Mouse (Mus musculus): ENCODE results near the gene Fcgr2b. TPM values are rescaled to one million over a fixed set of nuclear protein-coding genes. Genes with fewer than 3 reads are reported as not detected.
"Not testable (repeated sequence)": the region's sequence is repeated elsewhere in the genome, so short reads cannot be mapped to it uniquely, and the experiment has no call there.

The Fcgr2b gene
- polyA plus RNA-seq, 1 experiment from 2014 or later: 6.7 TPM

DNA sequence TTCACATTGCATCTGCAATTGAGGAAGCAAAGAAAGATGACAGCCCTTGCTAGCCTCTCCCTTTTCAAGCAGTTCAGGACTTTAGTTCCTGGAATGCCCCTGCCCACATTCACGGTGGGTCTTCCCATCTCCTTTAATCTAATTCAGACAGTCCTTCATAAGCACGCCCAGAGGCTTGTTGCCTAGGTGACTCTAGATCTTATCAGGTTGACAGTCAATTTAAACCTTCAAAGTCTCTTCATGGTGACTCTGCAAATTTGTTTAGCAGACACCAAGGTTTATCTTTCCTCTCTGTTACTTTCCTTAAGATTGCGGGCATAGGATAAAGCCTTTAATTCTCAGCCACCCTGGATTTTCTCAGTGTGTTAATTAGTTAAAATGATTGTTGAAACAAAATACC lies 25.6 kb downstream of the Fcgr2b start:
- ATAC-seq (ENCODE audit: low read depth): 0 out of 2 replicates have a peak, but pooled peaks have one; percentile 30
- 8% methylated on average over 3 of the region's 3 CpGs for WGBS (ENCODE audit: insufficient replicate concordance)
- Histone ChIP-seq H3K4me2 (ENCODE audit: low read depth, low read length) (no peak overlapping the region), H3K9ac (ENCODE audit: low read depth, low read length) (no peak overlapping the region), H3K27ac (ENCODE audit: low read length) (no peak overlapping the region), H3K4me3 (ENCODE audit: low read depth, low read length) (no peak overlapping the region), H3K36me3 (ENCODE audit: control insufficient read depth, insufficient read depth) (no peaks in the 10 kb centered on the region), H3K27me3 (ENCODE audit: control insufficient read depth, insufficient read depth, low read depth, low read length) (no peaks in the 10 kb centered on the region), H3K4me1 (ENCODE audit: control insufficient read depth, low read depth, low read length) (no peaks in the 10 kb centered on the region; the same call in 1 of the 2 replicates), H3K9me3 (replicated peaks; ENCODE audit: control insufficient read depth, low read length) (no peaks in the 10 kb centered on the region; the same call in 1 of the 2 replicates)

DNA sequence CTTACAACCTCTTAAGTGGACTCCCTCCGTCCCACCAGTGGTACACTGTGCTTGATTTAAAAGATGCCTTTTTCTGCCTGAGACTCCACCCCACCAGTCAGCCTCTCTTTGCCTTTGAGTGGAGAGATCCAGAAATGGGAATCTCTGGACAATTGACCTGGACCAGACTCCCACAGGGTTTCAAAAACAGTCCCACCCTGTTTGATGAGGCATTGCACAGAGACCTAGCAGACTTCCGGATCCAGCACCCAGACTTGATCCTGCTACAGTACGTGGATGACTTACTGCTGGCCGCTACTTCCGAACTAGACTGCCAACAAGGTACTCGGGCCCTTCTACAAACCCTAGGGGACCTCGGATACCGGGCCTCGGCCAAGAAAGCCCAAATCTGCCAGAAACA lies 31.4 kb downstream of the Fcgr2b start:
- not testable (repeated sequence) for H3K4me2 ChIP-seq (ENCODE audit: low read depth, low read length); H3K9ac ChIP-seq (ENCODE audit: low read depth, low read length); H3K4me3 ChIP-seq (ENCODE audit: low read depth, low read length); H3K9me3 ChIP-seq (replicated peaks; ENCODE audit: control insufficient read depth, low read length); H3K4me1 ChIP-seq (ENCODE audit: control insufficient read depth, low read depth, low read length); H3K36me3 ChIP-seq (ENCODE audit: control insufficient read depth, insufficient read depth); H3K27ac ChIP-seq (ENCODE audit: low read length); H3K27me3 ChIP-seq (ENCODE audit: control insufficient read depth, insufficient read depth, low read depth, low read length); ATAC-seq (ENCODE audit: low read depth)
- 89% methylated on average over 5 of the region's 9 CpGs for WGBS (ENCODE audit: insufficient replicate concordance)

DNA sequence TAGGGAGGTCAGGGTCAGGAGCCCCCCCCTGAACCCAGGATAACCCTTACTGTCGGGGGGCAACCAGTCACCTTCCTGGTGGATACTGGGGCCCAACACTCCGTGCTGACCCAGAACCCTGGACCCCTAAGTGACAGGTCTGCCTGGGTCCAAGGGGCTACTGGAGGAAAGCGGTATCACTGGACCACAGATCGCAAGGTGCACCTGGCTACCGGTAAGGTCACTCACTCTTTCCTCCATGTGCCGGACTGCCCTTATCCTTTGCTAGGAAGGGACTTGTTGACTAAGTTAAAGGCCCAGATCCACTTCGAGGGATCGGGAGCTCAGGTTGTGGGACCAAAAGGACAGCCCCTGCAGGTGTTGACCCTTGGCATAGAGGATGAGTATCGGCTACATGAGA lies 32.2 kb downstream of the Fcgr2b start:
- H3K27me3 ChIP-seq (ENCODE audit: control insufficient read depth, insufficient read depth, low read depth, low read length); H3K4me1 ChIP-seq (ENCODE audit: control insufficient read depth, low read depth, low read length); H3K9me3 ChIP-seq (replicated peaks; ENCODE audit: control insufficient read depth, low read length); H3K9ac ChIP-seq (ENCODE audit: low read depth, low read length); H3K27ac ChIP-seq (ENCODE audit: low read length); H3K4me2 ChIP-seq (ENCODE audit: low read depth, low read length); H3K36me3 ChIP-seq (ENCODE audit: control insufficient read depth, insufficient read depth); ATAC-seq (ENCODE audit: low read depth); H3K4me3 ChIP-seq (ENCODE audit: low read depth, low read length): not testable (repeated sequence)
- WGBS (ENCODE audit: insufficient replicate concordance): 82% methylated on average over 9 of the region's 9 CpGs

DNA sequence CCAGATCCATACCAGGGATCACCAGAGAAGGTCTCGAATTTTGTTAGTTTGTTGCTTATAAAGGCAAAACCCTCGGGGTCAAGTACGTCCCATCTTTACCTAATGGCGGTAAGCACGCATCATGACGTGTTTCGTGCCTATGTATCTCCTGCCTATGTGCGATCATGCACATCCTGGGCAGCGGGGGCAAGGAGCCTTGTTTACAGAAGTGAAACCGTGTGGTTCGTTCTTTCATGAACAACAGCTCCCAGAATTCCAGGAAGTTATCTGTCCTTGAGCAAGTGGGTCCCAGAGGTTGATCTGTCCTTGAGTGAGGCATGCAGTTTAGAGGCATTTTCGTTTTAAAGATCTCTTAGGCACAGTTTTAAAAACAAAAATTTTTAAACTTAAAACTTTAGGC lies 37.1 kb downstream of the Fcgr2b start:
- no peak overlapping the region for H3K4me2 ChIP-seq (ENCODE audit: low read depth, low read length)
- ATAC-seq (ENCODE audit: low read depth): no peak
- H3K36me3 ChIP-seq (ENCODE audit: control insufficient read depth, insufficient read depth): no peaks in the 10 kb centered on the region
- H3K9ac ChIP-seq (ENCODE audit: low read depth, low read length): no peak overlapping the region
- H3K9me3 ChIP-seq (replicated peaks; ENCODE audit: control insufficient read depth, low read length): no peaks in the 10 kb centered on the region
- no peak overlapping the region for H3K27ac ChIP-seq (ENCODE audit: low read length)
- no peaks in the 10 kb centered on the region for H3K4me1 ChIP-seq (ENCODE audit: control insufficient read depth, low read depth, low read length)
- H3K4me3 ChIP-seq (ENCODE audit: low read depth, low read length): no peak overlapping the region
- WGBS (ENCODE audit: insufficient replicate concordance): 73% methylated on average over 12 of the region's 12 CpGs
- H3K27me3 ChIP-seq (ENCODE audit: control insufficient read depth, insufficient read depth, low read depth, low read length): no peaks in the 10 kb centered on the region

GRCm38 (mm10) chr1:170934383-170934782 lies 42.0 kb downstream of the Fcgr2b start:
- Histone ChIP-seq H3K4me3 (ENCODE audit: low read depth, low read length) (no peak overlapping the region), H3K4me2 (ENCODE audit: low read depth, low read length) (no peak overlapping the region), H3K27me3 (ENCODE audit: control insufficient read depth, insufficient read depth, low read depth, low read length) (no peaks in the 10 kb centered on the region), H3K36me3 (ENCODE audit: control insufficient read depth, insufficient read depth) (no peaks in the 10 kb centered on the region), H3K4me1 (ENCODE audit: control insufficient read depth, low read depth, low read length) (no peaks in the 10 kb centered on the region), H3K9ac (ENCODE audit: low read depth, low read length) (no peak overlapping the region), H3K27ac (ENCODE audit: low read length) (no peak overlapping the region), H3K9me3 (replicated peaks; ENCODE audit: control insufficient read depth, low read length) (no peaks in the 10 kb centered on the region)
- WGBS (ENCODE audit: insufficient replicate concordance): 31% methylated on average over 2 of the region's 2 CpGs
- ATAC-seq (ENCODE audit: low read depth): no peak

GRCm38 (mm10) chr1:170933940-170934339 lies 42.4 kb downstream of the Fcgr2b start:
- H3K9ac ChIP-seq (ENCODE audit: low read depth, low read length): no peak overlapping the region
- no peak overlapping the region for H3K4me2 ChIP-seq (ENCODE audit: low read depth, low read length)
- no peaks in the 10 kb centered on the region for H3K4me1 ChIP-seq (ENCODE audit: control insufficient read depth, low read depth, low read length)
- no peaks in the 10 kb centered on the region for H3K36me3 ChIP-seq (ENCODE audit: control insufficient read depth, insufficient read depth)
- H3K27me3 ChIP-seq (ENCODE audit: control insufficient read depth, insufficient read depth, low read depth, low read length): no peaks in the 10 kb centered on the region
- no peak overlapping the region for H3K4me3 ChIP-seq (ENCODE audit: low read depth, low read length)
- H3K27ac ChIP-seq (ENCODE audit: low read length): no peak overlapping the region
- no peaks in the 10 kb centered on the region for H3K9me3 ChIP-seq (replicated peaks; ENCODE audit: control insufficient read depth, low read length)
- 66% methylated on average over 1 of the region's 1 CpGs for WGBS (ENCODE audit: insufficient replicate concordance)
- no peak for ATAC-seq (ENCODE audit: low read depth)

GRCm38 (mm10) chr1:170933386-170933920 lies 42.9 kb downstream of the Fcgr2b start:
- Histone ChIP-seq H3K36me3 (ENCODE audit: control insufficient read depth, insufficient read depth) (no peaks in the 10 kb centered on the region), H3K9me3 (replicated peaks; ENCODE audit: control insufficient read depth, low read length) (no peaks in the 10 kb centered on the region), H3K4me1 (ENCODE audit: control insufficient read depth, low read depth, low read length) (no peaks in the 10 kb centered on the region), H3K27ac (ENCODE audit: low read length) (no peak overlapping the region), H3K4me3 (ENCODE audit: low read depth, low read length) (no peak overlapping the region), H3K27me3 (ENCODE audit: control insufficient read depth, insufficient read depth, low read depth, low read length) (no peaks in the 10 kb centered on the region), H3K4me2 (ENCODE audit: low read depth, low read length) (no peak overlapping the region), H3K9ac (ENCODE audit: low read depth, low read length) (no peak overlapping the region)
- WGBS (ENCODE audit: insufficient replicate concordance): 59% methylated on average over 6 of the region's 6 CpGs
- ATAC-seq (ENCODE audit: low read depth): no peak

GRCm38 (mm10) chr1:170932043-170932442 lies 44.3 kb downstream of the Fcgr2b start:
- H3K4me2 ChIP-seq (ENCODE audit: low read depth, low read length): no peak overlapping the region
- no peaks in the 10 kb centered on the region for H3K4me1 ChIP-seq (ENCODE audit: control insufficient read depth, low read depth, low read length)
- H3K9me3 ChIP-seq (replicated peaks; ENCODE audit: control insufficient read depth, low read length): no peaks in the 10 kb centered on the region
- no peak overlapping the region for H3K27ac ChIP-seq (ENCODE audit: low read length)
- ATAC-seq (ENCODE audit: low read depth): no peak
- no peaks in the 10 kb centered on the region for H3K36me3 ChIP-seq (ENCODE audit: control insufficient read depth, insufficient read depth)
- WGBS (ENCODE audit: insufficient replicate concordance): 31% methylated on average over 3 of the region's 3 CpGs
- H3K9ac ChIP-seq (ENCODE audit: low read depth, low read length): no peak overlapping the region
- no peak overlapping the region for H3K4me3 ChIP-seq (ENCODE audit: low read depth, low read length)
- H3K27me3 ChIP-seq (ENCODE audit: control insufficient read depth, insufficient read depth, low read depth, low read length): no peaks in the 10 kb centered on the region

- H3K9me3 ChIP-seq (replicated peaks; ENCODE audit: control insufficient read depth, low read length): no peaks in the 10 kb centered on the region
- no peak for ATAC-seq (ENCODE audit: low read depth)
- no peak overlapping the region for H3K4me2 ChIP-seq (ENCODE audit: low read depth, low read length)
- no peaks in the 10 kb centered on the region for H3K4me1 ChIP-seq (ENCODE audit: control insufficient read depth, low read depth, low read length)
- H3K27ac ChIP-seq (ENCODE audit: low read length): no peak overlapping the region
- H3K36me3 ChIP-seq (ENCODE audit: control insufficient read depth, insufficient read depth): no peaks in the 10 kb centered on the region
- H3K27me3 ChIP-seq (ENCODE audit: control insufficient read depth, insufficient read depth, low read depth, low read length): no peaks in the 10 kb centered on the region
- H3K9ac ChIP-seq (ENCODE audit: low read depth, low read length): no peak overlapping the region
- H3K4me3 ChIP-seq (ENCODE audit: low read depth, low read length): no peak overlapping the region
- 70% methylated on average over 4 of the region's 4 CpGs for WGBS (ENCODE audit: insufficient replicate concordance)
Observed at GRCm38 (mm10) chr1:170929245-170929644, 47.1 kb downstream of the Fcgr2b start.
